Mouse (Mus musculus) layer of hippocampus, postnatal 14 days (tissue): ENCODE results near the gene Gm10097. TPM values are rescaled to one million over a fixed set of nuclear protein-coding genes. Genes with fewer than 3 reads are reported as not detected.
A peak's percentile ranks its signal among the peaks of the same experiment; 100 is the strongest.

Experiments used
- DNase-seq, 2 experiments: peaks; one replicate each; pipeline ENCODE4 v3.0.0; 2021 to 2022; ENCODE audit warnings: low spot score in 2 of 2, mixed read lengths in 1 of 2
- total RNA-seq, 2 experiments: library from RNA; stranded (reverse); gene quantifications; 2 replicates each; pipeline ENCODE4 v1.2.3; 2021

Gm10097 gene
- total RNA-seq, 2 experiments from 2014 or later = not detected

- DNase-seq = no peak
Observed at GRCm38 (mm10) chr10:5083716-5084115, 14.7 kb downstream of the Gm10097 start.

- no peak for DNase-seq
Observed at GRCm38 (mm10) chr10:5085792-5086191, 16.8 kb downstream of the Gm10097 start.

GRCm38 (mm10) chr10:5086329-5086728 is 17.3 kb downstream of the Gm10097 start:
- DNase-seq = no peak

- DNase-seq = no peak
Observed at GRCm38 (mm10) chr10:5087336-5087735, 18.3 kb downstream of the Gm10097 start.

- no peak for DNase-seq
Observed at GRCm38 (mm10) chr10:5089133-5089532, 20.1 kb downstream of the Gm10097 start.

GRCm38 (mm10) chr10:5096996-5097753 is 28.2 kb downstream of the Gm10097 start:
- DNase-seq = peak; percentile 9 to 13

GRCm38 (mm10) chr10:5097754-5098137 is 28.8 kb downstream of the Gm10097 start:
- DNase-seq = no peak

GRCm38 (mm10) chr10:5110773-5111172 is 41.8 kb downstream of the Gm10097 start:
- DNase-seq = peak in 1 of 2 experiments; percentile 9

GRCm38 (mm10) chr10:5116155-5116554 is 47.2 kb downstream of the Gm10097 start:
- no peak for DNase-seq

GRCm38 (mm10) chr10:5116720-5117119 is 47.7 kb downstream of the Gm10097 start:
- no peak for DNase-seq
